Mouse (Mus musculus) kidney, postnatal 25 days (tissue): ENCODE data around the gene Skint6.
"Not testable (repeated sequence)": the region's sequence is repeated elsewhere in the genome, so short reads cannot be mapped to it uniquely, and the experiment has no call there.

Source experiments
- DNase-seq, 2 experiments: peaks; one replicate each; pipeline ENCODE4 v3.0.0; 2021; ENCODE audit warnings: mixed read lengths in 2 of 2

Skint6 gene

GRCm38 (mm10) chr4:113286873-113287272, at the start of gene Skint6:
TSS of gene Skint6 (minus strand) at chr4:113286973.
- DNase-seq, result no peak

GRCm38 (mm10) chr4:113320911-113321310, 34.1 kb upstream of the Skint6 start:
- DNase-seq, result no peak

GRCm38 (mm10) chr4:113301773-113302473, 15.2 kb upstream of the Skint6 start:
- no peak for DNase-seq

- no peak for DNase-seq
Measured at GRCm38 (mm10) chr4:113263363-113264060, 23.3 kb downstream of the Skint6 start.

GRCm38 (mm10) chr4:113245808-113246207, 41.0 kb downstream of the Skint6 start:
- no peak for DNase-seq

GRCm38 (mm10) chr4:113067621-113068020, 219.2 kb downstream of the Skint6 start:
- DNase-seq, result no peak

GRCm38 (mm10) chr4:112979160-112979559, 307.6 kb downstream of the Skint6 start:
- not testable (repeated sequence) for DNase-seq

GRCm38 (mm10) chr4:112790646-112791045, 496.1 kb downstream of the Skint6 start:
- DNase-seq, result peak in 1 of 2 experiments; percentile 3

GRCm38 (mm10) chr4:112774766-112775165, 512.0 kb downstream of the Skint6 start, which contains the start of gene Skint10:
TSS of gene Skint10 (minus strand) at chr4:112774866.
- no peak for DNase-seq
